Mouse (Mus musculus) forebrain, embryonic 13.5 days (tissue): ENCODE measurements around the gene Zbtb20. TPM values are rescaled to one million over a fixed set of nuclear protein-coding genes. Genes with fewer than 3 reads are reported as not detected.
A peak's percentile ranks its signal among the peaks of the same experiment; 100 is the strongest.

Experiments used
- ATAC-seq: fragments of 200-750 bp; cut with Nextera tagmentation; 2 replicates; pipeline ENCODE4 v1.8.0; 2017
- H3K27ac ChIP-seq: fragments of 300-500 bp; sonication (generic); 2 replicates; pipeline ENCODE4 v1.5.1; 2015; ENCODE audit warnings: inconsistent platforms, mild to moderate bottlenecking, moderate library complexity
- H3K27me3 ChIP-seq: fragments of 300-500 bp; sonication (generic); 2 replicates; pipeline ENCODE4 v1.6.1; 2015; ENCODE audit warnings: mild to moderate bottlenecking, inconsistent platforms
- H3K36me3 ChIP-seq: fragments of 300-500 bp; sonication (generic); 2 replicates; pipeline ENCODE4 v1.6.1; 2015; ENCODE audit warnings: mild to moderate bottlenecking, inconsistent platforms; ENCODE audit not compliant: poor library complexity, severe bottlenecking
- H3K4me1 ChIP-seq: fragments of 300-500 bp; sonication (generic); 2 replicates; pipeline ENCODE4 v1.6.1; 2015; ENCODE audit warnings: inconsistent platforms
- H3K4me2 ChIP-seq: fragments of 300-500 bp; sonication (generic); 2 replicates; pipeline ENCODE4 v1.6.1; 2015; ENCODE audit warnings: inconsistent platforms, mild to moderate bottlenecking, moderate library complexity
- H3K4me3 ChIP-seq: fragments of 300-500 bp; sonication (generic); 2 replicates; pipeline ENCODE4 v1.5.1; 2015; ENCODE audit warnings: mild to moderate bottlenecking, inconsistent platforms
- H3K9ac ChIP-seq: fragments of 300-500 bp; sonication (generic); 2 replicates; pipeline ENCODE4 v1.6.1; 2015; ENCODE audit warnings: mild to moderate bottlenecking, inconsistent platforms
- H3K9me3 ChIP-seq: fragments of 300-500 bp; sonication (generic); replicated peaks from 2 replicates; pipeline ENCODE4 v1.6.1; 2016; ENCODE audit warnings: inconsistent platforms
- WGBS: fragments of 180-500 bp; shearing (Covaris S2); methylation state at CpG from one replicate; pipeline ENCODE4 v1.1.7; 2015; 5-methylcytosine and 5-hydroxymethylcytosine counted together
- polyA plus RNA-seq: library from polyadenylated mRNA; unstranded; fragments of >200 nt; fragmentation: Nextera tagmentation; extraction: Ambion mirVana; gene quantifications from 2 replicates; pipeline ENCODE4 v1.2.1, GENCODE M21; 2015

Gene Zbtb20
- polyA plus RNA-seq, 1 experiment from 2014 or later = 79.7 TPM

GRCm38 (mm10) chr16:43540546-43541167 is 665.0 kb downstream of the Zbtb20 start:
- H3K36me3 ChIP-seq = 0 out of 2 replicates have a peak, but pooled peaks cover 6% of the 10 kb centered on the region
- ATAC-seq = no peak
- H3K27me3 ChIP-seq = no peaks in the 10 kb centered on the region
- H3K9ac ChIP-seq = no peak overlapping the region
- no peaks in the 10 kb centered on the region for H3K9me3 ChIP-seq
- no peak overlapping the region for H3K27ac ChIP-seq
- no peak overlapping the region for H3K4me2 ChIP-seq
- peaks cover 24% of the 10 kb centered on the region for H3K4me1 ChIP-seq
- no peak overlapping the region for H3K4me3 ChIP-seq
- WGBS = 97% methylated on average over 10 of the region's 10 CpGs

GRCm38 (mm10) chr16:43545261-43545660 is 669.6 kb downstream of the Zbtb20 start:
- peak overlapping the region; percentile 6; the same call in 1 of the 2 replicates for H3K27ac ChIP-seq
- no peaks in the 10 kb centered on the region for H3K27me3 ChIP-seq
- no peak for ATAC-seq
- no peak overlapping the region for H3K4me3 ChIP-seq
- no peak overlapping the region for H3K4me2 ChIP-seq
- 0 out of 2 replicates have a peak, but pooled peaks cover 6% of the 10 kb centered on the region for H3K36me3 ChIP-seq
- no peak overlapping the region for H3K9ac ChIP-seq
- WGBS = 98% methylated on average over 4 of the region's 4 CpGs
- peaks cover 46% of the 10 kb centered on the region for H3K4me1 ChIP-seq
- H3K9me3 ChIP-seq = no peaks in the 10 kb centered on the region

- Histone ChIP-seq H3K27me3 (no peaks in the 10 kb centered on the region), H3K4me3 (no peak overlapping the region), H3K4me2 (peak overlapping the region; percentile 2; the same call in 1 of the 2 replicates), H3K27ac (peak overlapping the region; percentile 61), H3K4me1 (peaks cover 48% of the 10 kb centered on the region), H3K9ac (0 out of 2 replicates have a peak overlapping the region, but pooled peaks have one; percentile 8), H3K9me3 (no peaks in the 10 kb centered on the region), H3K36me3 (no peaks in the 10 kb centered on the region)
- WGBS = 33% methylated on average over 19 of the region's 19 CpGs
- ATAC-seq = peak; percentile 52; the same call in 1 of the 2 replicates
These were observed 671.9 kb downstream of the Zbtb20 start for GRCm38 (mm10) chr16:43547323-43548180.

GRCm38 (mm10) chr16:43548774-43549173 is 673.1 kb downstream of the Zbtb20 start:
- ATAC-seq = no peak
- H3K4me2 ChIP-seq = no peak overlapping the region
- peak overlapping the region; percentile 61; the same call in 1 of the 2 replicates for H3K27ac ChIP-seq
- H3K36me3 ChIP-seq = no peaks in the 10 kb centered on the region
- 63% methylated on average over 5 of the region's 5 CpGs for WGBS
- no peak overlapping the region for H3K4me3 ChIP-seq
- H3K27me3 ChIP-seq = no peaks in the 10 kb centered on the region
- H3K9me3 ChIP-seq = no peaks in the 10 kb centered on the region
- H3K4me1 ChIP-seq = peaks cover 48% of the 10 kb centered on the region
- no peak overlapping the region for H3K9ac ChIP-seq

- 39% methylated on average over 9 of the region's 9 CpGs for whole genome bisulfite sequencing
- Histone ChIP-seq H3K4me3 (no peak overlapping the region), H3K27ac (no peak overlapping the region; the same call in 1 of the 2 replicates), H3K9ac (no peak overlapping the region), H3K9me3 (no peaks in the 10 kb centered on the region), H3K36me3 (no peaks in the 10 kb centered on the region), H3K27me3 (no peaks in the 10 kb centered on the region), H3K4me1 (peaks cover 51% of the 10 kb centered on the region), H3K4me2 (no peak overlapping the region)
- 0 out of 2 replicates have a peak, but pooled peaks have one; percentile 41 for ATAC-seq
These were observed 673.9 kb downstream of the Zbtb20 start for GRCm38 (mm10) chr16:43549425-43550089.

GRCm38 (mm10) chr16:43552443-43552842 is 676.8 kb downstream of the Zbtb20 start:
- Histone ChIP-seq H3K27me3 (no peaks in the 10 kb centered on the region), H3K9me3 (no peaks in the 10 kb centered on the region), H3K36me3 (no peaks in the 10 kb centered on the region), H3K4me2 (no peak overlapping the region), H3K27ac (no peak overlapping the region), H3K4me3 (no peak overlapping the region), H3K4me1 (peaks cover 43% of the 10 kb centered on the region), H3K9ac (no peak overlapping the region)
- 91% methylated on average over 1 of the region's 1 CpGs for WGBS
- ATAC-seq = peak; percentile 60; the same call in 1 of the 2 replicates

GRCm38 (mm10) chr16:43557385-43557784 is 681.7 kb downstream of the Zbtb20 start:
- no peak overlapping the region for H3K4me3 ChIP-seq
- WGBS = 51% methylated on average over 5 of the region's 5 CpGs
- ATAC-seq = no peak

GRCm38 (mm10) chr16:43561330-43561729 is 685.6 kb downstream of the Zbtb20 start:
- Histone ChIP-seq H3K27me3 (no peaks in the 10 kb centered on the region), H3K9ac (no peak overlapping the region), H3K4me2 (no peak overlapping the region), H3K4me1 (peaks cover 13% of the 10 kb centered on the region; the same call in 1 of the 2 replicates), H3K9me3 (no peaks in the 10 kb centered on the region), H3K27ac (no peak overlapping the region), H3K36me3 (0 out of 2 replicates have a peak, but pooled peaks cover 3% of the 10 kb centered on the region), H3K4me3 (no peak overlapping the region)
- no peak for ATAC-seq
- 96% methylated on average over 2 of the region's 2 CpGs for WGBS

More at GRCm38 (mm10) chr16:43557385-43557784, 681.7 kb downstream of the Zbtb20 start:
- Histone ChIP-seq H3K36me3 (no peaks in the 10 kb centered on the region), H3K9me3 (no peaks in the 10 kb centered on the region), H3K27me3 (no peaks in the 10 kb centered on the region), H3K27ac (peak overlapping the region; percentile 48; the same call in 1 of the 2 replicates), H3K4me1 (peaks cover 17% of the 10 kb centered on the region; the same call in 1 of the 2 replicates), H3K4me2 (no peak overlapping the region), H3K9ac (no peak overlapping the region)

- no peak overlapping the region for H3K4me2 ChIP-seq
- WGBS = 90% methylated on average over 4 of the region's 4 CpGs
These were observed 686.3 kb downstream of the Zbtb20 start for GRCm38 (mm10) chr16:43561956-43562355.

GRCm38 (mm10) chr16:43565872-43566271 is 690.2 kb downstream of the Zbtb20 start:
- H3K4me3 ChIP-seq = no peak overlapping the region
- H3K27ac ChIP-seq = no peak overlapping the region
- no peaks in the 10 kb centered on the region for H3K27me3 ChIP-seq
- H3K4me1 ChIP-seq = no peaks in the 10 kb centered on the region
- no peaks in the 10 kb centered on the region; the same call in 1 of the 2 replicates for H3K9me3 ChIP-seq
- no peak for ATAC-seq
- peaks cover 31% of the 10 kb centered on the region for H3K36me3 ChIP-seq
- H3K9ac ChIP-seq = no peak overlapping the region
- 82% methylated on average over 4 of the region's 4 CpGs for WGBS
- no peak overlapping the region for H3K4me2 ChIP-seq

More at GRCm38 (mm10) chr16:43561956-43562355, 686.3 kb downstream of the Zbtb20 start:
- peaks cover 7% of the 10 kb centered on the region; the same call in 1 of the 2 replicates for H3K4me1 ChIP-seq
- no peaks in the 10 kb centered on the region for H3K27me3 ChIP-seq
- H3K27ac ChIP-seq = no peak overlapping the region
- no peaks in the 10 kb centered on the region for H3K9me3 ChIP-seq
- no peak for ATAC-seq
- H3K4me3 ChIP-seq = no peak overlapping the region
- 0 out of 2 replicates have a peak, but pooled peaks cover 9% of the 10 kb centered on the region for H3K36me3 ChIP-seq
- H3K9ac ChIP-seq = no peak overlapping the region

- WGBS = 75% methylated on average over 1 of the region's 1 CpGs
- Histone ChIP-seq H3K4me2 (no peak overlapping the region), H3K27ac (no peak overlapping the region)
These were observed 690.8 kb downstream of the Zbtb20 start for GRCm38 (mm10) chr16:43566511-43566910.

More at GRCm38 (mm10) chr16:43566511-43566910, 690.8 kb downstream of the Zbtb20 start:
- peaks cover 37% of the 10 kb centered on the region for H3K36me3 ChIP-seq
- no peaks in the 10 kb centered on the region for H3K27me3 ChIP-seq
- no peak overlapping the region for H3K4me3 ChIP-seq
- no peaks in the 10 kb centered on the region; the same call in 1 of the 2 replicates for H3K9me3 ChIP-seq
- no peaks in the 10 kb centered on the region for H3K4me1 ChIP-seq
- no peak for ATAC-seq
- no peak overlapping the region for H3K9ac ChIP-seq
